Mouse (Mus musculus) E14TG2a.4 (cell line): ENCODE measurements at regions not wholly inside any gene's neighbourhood (a gene's known extent, or its start where the extent isn't known, plus 50 kb on each side); places are given as distances from the start of the nearest gene placed in this dataset.

Experiments
- CTCF ChIP-seq: conservative IDR thresholded peaks from 2 replicates; pipeline ENCODE4 v1.5.1; 2014; ENCODE audit warnings: low read length
- POU5F1 ChIP-seq: IDR thresholded peaks from 2 replicates; pipeline ENCODE4 v1.6.1; 2014; ENCODE audit warnings: low read length, borderline replicate concordance

GRCm38 (mm10) chr1:176354898-176355297, 79.8 kb upstream of the Pld5 start:
- no peak for TF ChIP-seq CTCF
- no peak for TF ChIP-seq POU5F1
